Mouse (Mus musculus) olfactory bulb, adult 2 months (tissue): ENCODE measurements around the gene Fam19a2.

Experiments
- CTCF ChIP-seq: fragments of 200-500 bp; IDR thresholded peaks from 2 replicates; pipeline ENCODE4 v1.5.1; 2012; ENCODE audit warnings: low read depth, mild to moderate bottlenecking, low read length, moderate library complexity; ENCODE audit not compliant: insufficient read depth
- POLR2A ChIP-seq: fragments of 200-500 bp; IDR thresholded peaks from 2 replicates; pipeline ENCODE4 v1.6.1; 2012; ENCODE audit warnings: mild to moderate bottlenecking, low read depth, low read length, moderate library complexity; ENCODE audit not compliant: insufficient read depth

GRCm38 (mm10) chr10:123710738-123711137, 446.9 kb downstream of the Fam19a2 start:
- TF ChIP-seq CTCF: no peak
- no peak for TF ChIP-seq POLR2A
